In the genomic region with DNA sequence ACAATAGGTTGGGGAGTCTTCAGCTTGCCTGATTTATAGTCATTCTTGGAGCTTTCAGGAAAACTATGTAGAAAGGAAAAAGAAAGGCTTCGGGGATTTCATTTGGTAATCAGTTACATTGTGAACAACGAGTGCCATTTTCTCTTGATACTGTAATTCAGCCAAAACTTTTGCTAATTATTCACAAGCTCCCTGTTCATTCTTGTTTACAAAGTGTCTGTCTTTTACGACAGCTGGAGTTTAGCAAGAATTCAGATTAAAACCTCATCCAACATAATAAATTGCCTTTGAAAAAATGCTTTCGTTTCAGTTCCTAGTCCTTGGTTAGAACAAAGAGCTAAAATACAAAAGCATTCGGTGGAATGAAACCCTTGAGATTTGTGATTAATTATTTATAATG, we compare ENCODE assay signal across 22 mouse cellular contexts.
DNase-seq lines count a peak whose midpoint lies in the region; ATAC-seq and TF ChIP-seq lines count a peak whose summit lies in the region.
"Had no signal": no experiment of that assay in that cellular context is flagged by ENCODE, and none has a peak within 500 bp of the region (broad histone marks: within the 10 kb centered on the region; RNA-seq: fewer than 3 reads in every experiment).

No protein-coding gene starts in this region.

- DNase-seq in hindbrain, embryonic 14.5 days (ENCODE audit: low spot score), result no peak
- no peak for DNase-seq in hindbrain, embryonic 10.5 days (ENCODE audit: low spot score)
- DNase-seq in layer of hippocampus, adult 2 months (ENCODE audit: low spot score in 2 of 2), result no peak
- DNase-seq in layer of hippocampus, adult 8-10 months (ENCODE audit: low spot score in 2 of 2), result no peak
- DNase-seq in midbrain, embryonic 14.5 days, result peak; percentile 45
- peak; percentile 59 for DNase-seq in brain, embryonic 14.5 days (ENCODE audit: low read depth)
- DNase-seq: adrenal gland, adult 8-10 months; adrenal gland, postnatal 36 days; cerebellum, adult 11 months; cerebellum, adult 8-10 months; cerebellum, postnatal 14 days; embryo, embryonic 11 days; gastrocnemius, postnatal 36 days; heart, postnatal 36 days had no signal

- peak overlapping the region; percentile 50; the same call in 1 of the 2 replicates for H3K27ac ChIP-seq in hindbrain, embryonic 14.5 days
- H3K27ac ChIP-seq in hindbrain, embryonic 10.5 days, result no peak overlapping the region
- peak overlapping the region; percentile 78 for H3K27ac ChIP-seq in layer of hippocampus, adult 2 months
- no peak overlapping the region for H3K27ac ChIP-seq in midbrain, embryonic 14.5 days (replicated peaks; ENCODE audit: low read depth, low read length)
- H3K27ac ChIP-seq in midbrain, embryonic 15.5 days, result no peak overlapping the region
- no peak overlapping the region for H3K27ac ChIP-seq in intestine, embryonic 15.5 days
- H3K27ac ChIP-seq: embryonic facial prominence, embryonic 15.5 days; heart, embryonic 13.5 days; hindbrain, embryonic 15.5 days had no signal

- no peak for TF ChIP-seq CTCF in layer of hippocampus, adult 2 months (conservative IDR thresholded peaks at IDR 0.05)
- no peak for TF ChIP-seq CTCF in brain, embryonic 14.5 days (IDR thresholded peaks at IDR 0.05; ENCODE audit: borderline replicate concordance, extremely low read depth, insufficient read depth, insufficient read length)

- no peak for ATAC-seq in hindbrain, embryonic 14.5 days (ENCODE audit: low FRiP score)
- no peak for ATAC-seq in midbrain, embryonic 14.5 days (ENCODE audit: low FRiP score, low TSS enrichment)
- no peak for ATAC-seq in midbrain, embryonic 15.5 days (replicated peaks)
- no peak for ATAC-seq in intestine, embryonic 15.5 days

- no peak overlapping the region for H3K4me2 ChIP-seq in hindbrain, embryonic 14.5 days (replicated peaks)
- no peak overlapping the region for H3K4me2 ChIP-seq in midbrain, embryonic 14.5 days (ENCODE audit: low read length)
- no peak overlapping the region for H3K4me2 ChIP-seq in midbrain, embryonic 15.5 days
- no peak overlapping the region for H3K4me2 ChIP-seq in intestine, embryonic 15.5 days (replicated peaks)
- H3K4me2 ChIP-seq: embryonic facial prominence, embryonic 15.5 days; forebrain, embryonic 15.5 days; heart, embryonic 13.5 days; hindbrain, embryonic 15.5 days had no signal

- TF ChIP-seq POLR2A in brain, embryonic 14.5 days (IDR thresholded peaks at IDR 0.05; ENCODE audit: borderline replicate concordance, extremely low read depth, insufficient read depth, insufficient read length, poor library complexity, severe bottlenecking), result no peak

- H3K4me1 ChIP-seq in hindbrain, embryonic 14.5 days (replicated peaks; ENCODE audit: control insufficient read depth, insufficient read depth, low read length), result peaks cover 35% of the 10 kb centered on the region
- peaks cover 19% of the 10 kb centered on the region; the same call in 1 of the 2 replicates for H3K4me1 ChIP-seq in hindbrain, embryonic 10.5 days (replicated peaks)
- peaks cover 22% of the 10 kb centered on the region for H3K4me1 ChIP-seq in midbrain, embryonic 14.5 days (ENCODE audit: control insufficient read depth, insufficient read depth, low read length)
- H3K4me1 ChIP-seq in midbrain, embryonic 15.5 days, result peaks cover 28% of the 10 kb centered on the region
- 0 out of 2 replicates have a peak, but pooled peaks cover 4% of the 10 kb centered on the region for H3K4me1 ChIP-seq in intestine, embryonic 15.5 days (replicated peaks)
- H3K4me1 ChIP-seq: embryonic facial prominence, embryonic 15.5 days had no signal

- H3K9ac ChIP-seq in hindbrain, embryonic 14.5 days, result no peak overlapping the region
- no peak overlapping the region for H3K9ac ChIP-seq in midbrain, embryonic 14.5 days (replicated peaks; ENCODE audit: low read length)
- H3K9ac ChIP-seq in midbrain, embryonic 15.5 days, result no peak overlapping the region
- H3K9ac ChIP-seq in intestine, embryonic 15.5 days, result no peak overlapping the region
- H3K9ac ChIP-seq: embryonic facial prominence, embryonic 15.5 days; forebrain, embryonic 15.5 days; heart, embryonic 13.5 days; hindbrain, embryonic 15.5 days had no signal

- H3K36me3 ChIP-seq in hindbrain, embryonic 14.5 days (replicated peaks; ENCODE audit: control insufficient read depth, insufficient read depth), result no peaks in the 10 kb centered on the region
- H3K36me3 ChIP-seq in hindbrain, embryonic 10.5 days, result no peaks in the 10 kb centered on the region
- H3K36me3 ChIP-seq in midbrain, embryonic 14.5 days (ENCODE audit: control insufficient read depth, insufficient read depth, low read length), result no peaks in the 10 kb centered on the region
- no peaks in the 10 kb centered on the region for H3K36me3 ChIP-seq in midbrain, embryonic 15.5 days (replicated peaks)
- no peaks in the 10 kb centered on the region for H3K36me3 ChIP-seq in intestine, embryonic 15.5 days
- H3K36me3 ChIP-seq: embryonic facial prominence, embryonic 15.5 days; forebrain, embryonic 10.5 days; forebrain, embryonic 15.5 days; heart, embryonic 13.5 days; hindbrain, embryonic 15.5 days had no signal

- H3K9me3 ChIP-seq in hindbrain, embryonic 14.5 days (ENCODE audit: control insufficient read depth, low read length), result no peaks in the 10 kb centered on the region
- no peaks in the 10 kb centered on the region for H3K9me3 ChIP-seq in hindbrain, embryonic 10.5 days
- no peaks in the 10 kb centered on the region for H3K9me3 ChIP-seq in midbrain, embryonic 14.5 days (ENCODE audit: control insufficient read depth, low read length)
- no peaks in the 10 kb centered on the region for H3K9me3 ChIP-seq in midbrain, embryonic 15.5 days
- H3K9me3 ChIP-seq in intestine, embryonic 15.5 days, result no peaks in the 10 kb centered on the region
- H3K9me3 ChIP-seq: embryonic facial prominence, embryonic 15.5 days; forebrain, embryonic 10.5 days; forebrain, embryonic 15.5 days; heart, embryonic 13.5 days; hindbrain, embryonic 15.5 days had no signal

- H3K27me3 ChIP-seq in hindbrain, embryonic 14.5 days (ENCODE audit: control insufficient read depth, insufficient read depth, low read length), result no peaks in the 10 kb centered on the region
- no peaks in the 10 kb centered on the region; the same call in 1 of the 2 replicates for H3K27me3 ChIP-seq in hindbrain, embryonic 10.5 days (ENCODE audit: insufficient read depth, poor library complexity, severe bottlenecking)
- no peaks in the 10 kb centered on the region for H3K27me3 ChIP-seq in midbrain, embryonic 14.5 days (ENCODE audit: control insufficient read depth, insufficient read depth, low read length)
- no peaks in the 10 kb centered on the region for H3K27me3 ChIP-seq in midbrain, embryonic 15.5 days (replicated peaks)
- H3K27me3 ChIP-seq in intestine, embryonic 15.5 days (replicated peaks), result no peaks in the 10 kb centered on the region
- H3K27me3 ChIP-seq: embryonic facial prominence, embryonic 15.5 days; forebrain, embryonic 15.5 days; hindbrain, embryonic 15.5 days had no signal

- WGBS in hindbrain, embryonic 14.5 days, result 30% methylated on average over 5 of the region's 5 CpGs
- 80% methylated on average over 5 of the region's 5 CpGs for WGBS in hindbrain, embryonic 10.5 days
- 38% methylated on average over 5 of the region's 5 CpGs for WGBS in midbrain, embryonic 14.5 days
- 37% methylated on average over 5 of the region's 5 CpGs for WGBS in midbrain, embryonic 15.5 days
- WGBS in intestine, embryonic 15.5 days, result 48% methylated on average over 5 of the region's 5 CpGs

- H3K4me3 ChIP-seq in hindbrain, embryonic 14.5 days (replicated peaks; ENCODE audit: low read length), result no peak overlapping the region
- no peak overlapping the region for H3K4me3 ChIP-seq in hindbrain, embryonic 10.5 days
- H3K4me3 ChIP-seq in layer of hippocampus, adult 2 months, result no peak overlapping the region
- H3K4me3 ChIP-seq in midbrain, embryonic 14.5 days (replicated peaks; ENCODE audit: low read depth, low read length), result no peak overlapping the region
- H3K4me3 ChIP-seq in midbrain, embryonic 15.5 days, result no peak overlapping the region
- H3K4me3 ChIP-seq in intestine, embryonic 15.5 days (replicated peaks), result no peak overlapping the region
- H3K4me3 ChIP-seq: embryonic facial prominence, embryonic 15.5 days; erythroblast, embryonic 14.5 days; forebrain, embryonic 10.5 days; forebrain, embryonic 15.5 days; heart, embryonic 13.5 days; hindbrain, embryonic 15.5 days had no signal

Comparison
In these comparisons a context has a peak if more than half of its experiments do, and no peak if none do; other contexts are left out.
1. H3K27ac ChIP-seq: peak in hindbrain, embryonic 14.5 days (single experiment) and layer of hippocampus, adult 2 months (single experiment); none in hindbrain, embryonic 10.5 days (single experiment), midbrain, embryonic 14.5 days (single experiment), midbrain, embryonic 15.5 days (single experiment) and intestine, embryonic 15.5 days (single experiment).
2. DNase-seq: peak in midbrain, embryonic 14.5 days (single experiment) and brain, embryonic 14.5 days (single experiment); none in hindbrain, embryonic 14.5 days (single experiment), hindbrain, embryonic 10.5 days (single experiment), layer of hippocampus, adult 2 months (0 of 2) and layer of hippocampus, adult 8-10 months (0 of 2).